Mouse (Mus musculus): Measurements from ENCODE around the gene Myo1f.

DNA sequence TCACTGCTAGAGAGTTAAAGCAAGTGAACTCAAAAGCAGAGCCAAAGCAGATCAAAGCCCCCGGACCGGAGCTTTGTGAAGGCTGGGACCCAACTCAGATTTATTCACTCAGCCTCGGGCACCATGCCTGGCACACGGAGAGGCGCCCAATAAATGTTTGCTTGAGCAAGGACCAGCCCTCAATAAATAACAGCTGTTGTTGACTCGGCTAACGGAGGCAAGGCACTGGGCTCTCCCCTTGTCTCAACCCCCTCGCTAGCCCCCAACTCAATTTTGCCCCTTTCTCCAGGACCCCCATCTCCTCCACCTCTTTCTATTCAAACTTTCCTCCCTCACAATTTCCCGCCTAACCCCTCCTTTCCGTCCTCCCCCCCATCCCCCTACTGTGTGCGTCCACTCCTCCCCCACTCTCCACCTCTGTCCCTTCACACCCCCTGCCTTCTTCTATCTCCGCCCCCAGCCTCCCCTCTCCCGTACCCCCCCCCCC is 32.0 kb upstream of the Myo1f start:
- TF ChIP-seq CTCF (IDR thresholded peaks at IDR 0.05; ENCODE audit: control insufficient read depth, insufficient read depth, insufficient replicate concordance, low read depth, low read length): no peak
- no peak for TF ChIP-seq POLR2A (IDR thresholded peaks at IDR 0.05; ENCODE audit: control insufficient read depth, low read depth, low read length)
